Mouse (Mus musculus) spleen, adult 2 months (tissue): ENCODE results near the gene Apba1. TPM values are rescaled to one million over a fixed set of nuclear protein-coding genes. Genes with fewer than 3 reads are reported as not detected.

Source experiments
- DNase-seq, 2 experiments: peaks; one replicate each; pipeline versions ENCODE4 v3.0.0 to v3.0.0-alpha.2; 2012 to 2021; ENCODE audit warnings: low spot score in 2 of 2, low read depth in 1 of 2
- H3K27ac ChIP-seq: fragments of 200-500 bp; 2 replicates; pipeline ENCODE4 v1.5.1; 2012; ENCODE audit warnings: low read length, inconsistent platforms; ENCODE audit not compliant: insufficient read depth
- H3K27me3 ChIP-seq: fragments of 200-500 bp; 2 replicates; pipeline ENCODE4 v1.6.1; 2012; ENCODE audit warnings: mild to moderate bottlenecking, moderate library complexity, low read length, inconsistent platforms; ENCODE audit not compliant: control insufficient read depth, insufficient read depth
- H3K36me3 ChIP-seq: fragments of 200-500 bp; 2 replicates; pipeline ENCODE4 v1.6.1; 2012; ENCODE audit warnings: mild to moderate bottlenecking, low read length, inconsistent platforms; ENCODE audit not compliant: control insufficient read depth, insufficient read depth
- H3K4me1 ChIP-seq: fragments of 200-500 bp; 2 replicates; pipeline ENCODE4 v1.6.1; 2011; ENCODE audit warnings: inconsistent platforms; ENCODE audit not compliant: control insufficient read depth, insufficient read depth, insufficient read length
- H3K4me3 ChIP-seq: fragments of 200-500 bp; 2 replicates; pipeline ENCODE4 v1.5.1; 2011; ENCODE audit warnings: mild to moderate bottlenecking, inconsistent platforms; ENCODE audit not compliant: insufficient read depth, insufficient read length; ENCODE audit errors: extremely low read depth
- CTCF ChIP-seq: fragments of 200-500 bp; IDR thresholded peaks from 2 replicates; pipeline ENCODE4 v1.5.1; 2011; ENCODE audit warnings: mild to moderate bottlenecking, inconsistent platforms; ENCODE audit not compliant: insufficient read depth, insufficient read length, insufficient replicate concordance; ENCODE audit errors: extremely low read depth
- POLR2A ChIP-seq: fragments of 200-500 bp; IDR thresholded peaks from 2 replicates; pipeline ENCODE4 v1.6.1; 2011; ENCODE audit warnings: low read depth, low read length, inconsistent platforms
- WGBS: fragments of 180-500 bp; shearing (Covaris S2); methylation state at CpG from one replicate; pipeline ENCODE4 v1.1.7; 2018; 5-methylcytosine and 5-hydroxymethylcytosine counted together
- polyA plus RNA-seq: library from polyadenylated mRNA; depleted of rRNA; stranded (reverse); fragments of >200 nt; gene quantifications from 2 replicates; pipeline ENCODE4 v1.2.3, GENCODE M21; 2012

Apba1 gene
- polyA plus RNA-seq, 1 experiment = 2.1 TPM

- no peak for DNase-seq
- 88% methylated on average over 7 of the region's 7 CpGs for WGBS
- no peak overlapping the region for H3K27ac ChIP-seq
- TF ChIP-seq POLR2A = no peak
- no peak for TF ChIP-seq CTCF
- no peaks in the 10 kb centered on the region for H3K36me3 ChIP-seq
- H3K27me3 ChIP-seq = no peaks in the 10 kb centered on the region
- H3K4me1 ChIP-seq = no peaks in the 10 kb centered on the region
- H3K4me3 ChIP-seq = no peak overlapping the region
These were observed 97.1 kb downstream of the Apba1 start for GRCm38 (mm10) chr19:23855832-23856231.

- TF ChIP-seq POLR2A (no peak), CTCF (no peak)
- H3K4me1 ChIP-seq = no peaks in the 10 kb centered on the region
- DNase-seq = no peak
- H3K27ac ChIP-seq = no peak overlapping the region
- no peaks in the 10 kb centered on the region for H3K36me3 ChIP-seq
- no peaks in the 10 kb centered on the region for H3K27me3 ChIP-seq
- WGBS = 93% methylated on average over 4 of the region's 4 CpGs
- H3K4me3 ChIP-seq = no peak overlapping the region
These were observed 99.4 kb downstream of the Apba1 start for GRCm38 (mm10) chr19:23858091-23858490.

- Histone ChIP-seq H3K4me1 (no peaks in the 10 kb centered on the region), H3K36me3 (no peaks in the 10 kb centered on the region), H3K27me3 (no peaks in the 10 kb centered on the region), H3K27ac (no peak overlapping the region), H3K4me3 (no peak overlapping the region)
- 91% methylated on average over 9 of the region's 9 CpGs for WGBS
- DNase-seq = no peak
- no peak for TF ChIP-seq CTCF
- TF ChIP-seq POLR2A = no peak
These were observed 100.1 kb downstream of the Apba1 start for GRCm38 (mm10) chr19:23858781-23859180.

- DNase-seq = peak in 1 of 2 experiments; percentile 10
- 28% methylated on average over 13 of the region's 13 CpGs for WGBS
- no peaks in the 10 kb centered on the region for H3K36me3 ChIP-seq
These were observed 101.6 kb downstream of the Apba1 start for GRCm38 (mm10) chr19:23860151-23860820.

GRCm38 (mm10) chr19:23862736-23863135, 104.0 kb downstream of the Apba1 start:
- 57% methylated on average over 4 of the region's 4 CpGs for WGBS

More at GRCm38 (mm10) chr19:23860151-23860820, 101.6 kb downstream of the Apba1 start:
- TF ChIP-seq POLR2A = no peak
- TF ChIP-seq CTCF = no peak; the same call in 1 of the 2 replicates
- Histone ChIP-seq H3K4me1 (no peaks in the 10 kb centered on the region), H3K4me3 (no peak overlapping the region), H3K27ac (no peak overlapping the region), H3K27me3 (no peaks in the 10 kb centered on the region)

GRCm38 (mm10) chr19:23863959-23864358, 105.3 kb downstream of the Apba1 start:
- no peak overlapping the region for H3K27ac ChIP-seq
- H3K36me3 ChIP-seq = no peaks in the 10 kb centered on the region
- no peak overlapping the region for H3K4me3 ChIP-seq
- TF ChIP-seq POLR2A = no peak
- no peak for TF ChIP-seq CTCF
- WGBS = 74% methylated on average over 3 of the region's 3 CpGs
- DNase-seq = no peak
- no peaks in the 10 kb centered on the region for H3K27me3 ChIP-seq
- no peaks in the 10 kb centered on the region for H3K4me1 ChIP-seq

More at GRCm38 (mm10) chr19:23862736-23863135, 104.0 kb downstream of the Apba1 start:
- no peaks in the 10 kb centered on the region for H3K27me3 ChIP-seq
- no peak overlapping the region for H3K4me3 ChIP-seq
- H3K36me3 ChIP-seq = no peaks in the 10 kb centered on the region
- H3K4me1 ChIP-seq = no peaks in the 10 kb centered on the region
- H3K27ac ChIP-seq = no peak overlapping the region
- DNase-seq = no peak
- TF ChIP-seq POLR2A = no peak
- TF ChIP-seq CTCF = no peak

- Histone ChIP-seq H3K4me3 (no peak overlapping the region), H3K27ac (no peak overlapping the region), H3K4me1 (no peaks in the 10 kb centered on the region), H3K36me3 (no peaks in the 10 kb centered on the region), H3K27me3 (no peaks in the 10 kb centered on the region)
- WGBS = 86% methylated on average over 9 of the region's 9 CpGs
- no peak for TF ChIP-seq POLR2A
- TF ChIP-seq CTCF = no peak
- no peak for DNase-seq
These were observed 107.4 kb downstream of the Apba1 start for GRCm38 (mm10) chr19:23866045-23866444.
